Mouse (Mus musculus) c-Kit-positive CD71-negative TER-119-negative erythroid progenitor cells, embryonic 14.5 days (primary cell): ENCODE data around the gene Tspan5.

Experiments used
- DNase-seq: peaks from one replicate; pipeline ENCODE4 v3.0.0-alpha.2; 2013; ENCODE audit warnings: low read depth

Gene Tspan5

GRCm38 (mm10) chr3:138741649-138742565 is at the start of gene Tspan5:
Gene Tspan5 (plus strand): TSS chr3:138742195.
- no peak for DNase-seq

- no peak for DNase-seq
These were observed 49.7 kb upstream of the Tspan5 start for GRCm38 (mm10) chr3:138692302-138692701.

- no peak for DNase-seq
These were observed 38.6 kb upstream of the Tspan5 start for GRCm38 (mm10) chr3:138703399-138703798.

GRCm38 (mm10) chr3:138704469-138704868 is 37.5 kb upstream of the Tspan5 start:
- DNase-seq, result no peak

GRCm38 (mm10) chr3:138705875-138706274 is 36.1 kb upstream of the Tspan5 start:
- DNase-seq, result no peak

- DNase-seq, result no peak
These were observed 32.8 kb upstream of the Tspan5 start for GRCm38 (mm10) chr3:138709183-138709582.

- no peak for DNase-seq
These were observed 30.0 kb upstream of the Tspan5 start for GRCm38 (mm10) chr3:138711971-138712370.

- DNase-seq, result no peak
These were observed 29.4 kb upstream of the Tspan5 start for GRCm38 (mm10) chr3:138712452-138713140.

- DNase-seq, result no peak
These were observed 28.9 kb upstream of the Tspan5 start for GRCm38 (mm10) chr3:138713141-138713540.

- DNase-seq, result no peak
These were observed 27.2 kb upstream of the Tspan5 start for GRCm38 (mm10) chr3:138714788-138715187.

- no peak for DNase-seq
These were observed 26.8 kb upstream of the Tspan5 start for GRCm38 (mm10) chr3:138715212-138715611.

- no peak for DNase-seq
These were observed 25.0 kb upstream of the Tspan5 start for GRCm38 (mm10) chr3:138717040-138717439.

- no peak for DNase-seq
These were observed 19.8 kb upstream of the Tspan5 start for GRCm38 (mm10) chr3:138722152-138722551.

GRCm38 (mm10) chr3:138727571-138727970 is 14.4 kb upstream of the Tspan5 start:
- no peak for DNase-seq

GRCm38 (mm10) chr3:138728840-138729239 is 13.2 kb upstream of the Tspan5 start:
- DNase-seq, result no peak

- no peak for DNase-seq
These were observed 11.2 kb upstream of the Tspan5 start for GRCm38 (mm10) chr3:138730812-138731211.

GRCm38 (mm10) chr3:138735760-138736159 is 6.2 kb upstream of the Tspan5 start:
- DNase-seq, result no peak

- DNase-seq, result no peak
These were observed 2.8 kb upstream of the Tspan5 start for GRCm38 (mm10) chr3:138739150-138739700.

- DNase-seq, result no peak
These were observed 1.7 kb upstream of the Tspan5 start for GRCm38 (mm10) chr3:138740291-138740690.

GRCm38 (mm10) chr3:138740843-138741540 is 1.0 kb upstream of the Tspan5 start:
- DNase-seq, result no peak

GRCm38 (mm10) chr3:138742566-138742930 is 553 bp downstream of the Tspan5 start:
- DNase-seq, result no peak

- peak; percentile 52 for DNase-seq
These were observed 1.2 kb downstream of the Tspan5 start for GRCm38 (mm10) chr3:138743061-138743671.
